Mouse (Mus musculus) hindbrain, embryonic 11.5 days (tissue): ENCODE results near the gene Gan. TPM values are rescaled to one million over a fixed set of nuclear protein-coding genes. Genes with fewer than 3 reads are reported as not detected.

Experiments
- ATAC-seq: fragments of 200-750 bp; cut with Nextera tagmentation; 2 replicates; pipeline ENCODE4 v1.8.0; 2017; ENCODE audit warnings: mild to moderate bottlenecking, moderate TSS enrichment, moderate library complexity; ENCODE audit not compliant: low FRiP score
- DNase-seq: peaks from one replicate; pipeline ENCODE4 v3.0.0-alpha.2; 2015; ENCODE audit warnings: low spot score
- H3K27ac ChIP-seq: fragments of 300-500 bp; sonication (generic); 2 replicates; pipeline ENCODE4 v1.5.1; 2014; ENCODE audit warnings: mild to moderate bottlenecking, low read depth, low read length
- H3K27me3 ChIP-seq: fragments of 300-500 bp; sonication (generic); 2 replicates; pipeline ENCODE4 v1.6.1; 2014; ENCODE audit warnings: mild to moderate bottlenecking, low read length, moderate library complexity, mixed read lengths; ENCODE audit not compliant: control insufficient read depth, insufficient read depth
- H3K36me3 ChIP-seq: fragments of 300-500 bp; sonication (generic); 2 replicates; pipeline ENCODE4 v1.6.1; 2014; ENCODE audit warnings: mild to moderate bottlenecking, low read length, moderate library complexity, mixed read lengths; ENCODE audit not compliant: control insufficient read depth, insufficient read depth
- H3K4me1 ChIP-seq: fragments of 300-500 bp; sonication (generic); replicated peaks from 2 replicates; pipeline ENCODE4 v1.6.1; 2014; ENCODE audit warnings: low read length, mixed read lengths; ENCODE audit not compliant: control insufficient read depth, insufficient read depth
- H3K4me2 ChIP-seq: fragments of 300-500 bp; sonication (generic); replicated peaks from 2 replicates; pipeline ENCODE4 v1.6.1; 2014; ENCODE audit warnings: mild to moderate bottlenecking, low read depth, low read length
- H3K4me3 ChIP-seq: fragments of 300-500 bp; sonication (generic); 2 replicates; pipeline ENCODE4 v1.5.1; 2014; ENCODE audit warnings: low read depth, low read length
- H3K9ac ChIP-seq: fragments of 300-500 bp; sonication (generic); 2 replicates; pipeline ENCODE4 v1.6.1; 2014; ENCODE audit warnings: low read depth, low read length
- H3K9me3 ChIP-seq: fragments of 300-500 bp; sonication (generic); 2 replicates; pipeline ENCODE4 v1.6.1; 2016; ENCODE audit warnings: low read length; ENCODE audit not compliant: control insufficient read depth
- WGBS: fragments of 180-500 bp; shearing (Covaris S2); extraction: QIAGEN DNeasy Blood & Tissue Kit; methylation state at CpG from one replicate; pipeline ENCODE4 v1.1.7; 2014; 5-methylcytosine and 5-hydroxymethylcytosine counted together
- polyA plus RNA-seq: library from polyadenylated mRNA; unstranded; fragments of >200 nt; fragmentation: Nextera tagmentation; extraction: Ambion mirVana; gene quantifications from 2 replicates; pipeline ENCODE4 v1.2.1, GENCODE M21; 2014

The Gan gene
- polyA plus RNA-seq, 1 experiment from 2014 or later: 3.2 TPM

GRCm38 (mm10) chr8:117137357-117137756 is 20.6 kb upstream of the Gan start:
- no peak overlapping the region for H3K9ac ChIP-seq
- no peaks in the 10 kb centered on the region for H3K27me3 ChIP-seq
- no peaks in the 10 kb centered on the region for H3K4me1 ChIP-seq
- ATAC-seq (no peak), DNase-seq (no peak)
- no peak overlapping the region for H3K4me2 ChIP-seq
- 65% methylated on average over 11 of the region's 11 CpGs for WGBS
- no peaks in the 10 kb centered on the region for H3K9me3 ChIP-seq
- no peaks in the 10 kb centered on the region for H3K36me3 ChIP-seq
- no peak overlapping the region for H3K27ac ChIP-seq
- H3K4me3 ChIP-seq: no peak overlapping the region

DNA sequence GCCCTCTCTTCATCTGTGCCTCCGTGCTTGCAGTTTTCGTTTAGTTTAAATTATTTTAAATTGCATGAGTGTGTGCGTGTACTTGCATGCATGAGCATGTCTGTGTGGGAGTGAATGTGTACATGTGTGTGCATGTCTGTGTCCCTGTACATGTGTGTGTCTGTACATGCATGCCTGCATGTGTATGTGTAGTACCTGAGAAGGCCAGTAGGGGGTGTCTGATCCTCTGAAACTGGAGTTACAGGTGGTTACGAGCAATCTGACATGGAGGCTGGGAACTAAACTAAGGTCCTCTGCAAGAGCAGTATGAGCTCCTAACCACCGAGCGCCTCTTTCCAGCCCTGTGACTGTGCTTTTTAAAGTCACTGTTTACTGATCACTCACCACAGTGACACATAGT is 9.4 kb upstream of the Gan start:
- Histone ChIP-seq H3K27ac (no peak overlapping the region), H3K27me3 (no peaks in the 10 kb centered on the region), H3K36me3 (no peaks in the 10 kb centered on the region), H3K4me3 (no peak overlapping the region), H3K4me2 (no peak overlapping the region), H3K9me3 (no peaks in the 10 kb centered on the region), H3K9ac (no peak overlapping the region), H3K4me1 (no peaks in the 10 kb centered on the region)
- WGBS: 94% methylated on average over 6 of the region's 6 CpGs
- ATAC-seq: no peak
- no peak for DNase-seq

GRCm38 (mm10) chr8:117156149-117156548 is 1.8 kb upstream of the Gan start:
- ATAC-seq: no peak
- Histone ChIP-seq H3K4me2 (no peak overlapping the region), H3K27ac (no peak overlapping the region), H3K36me3 (no peaks in the 10 kb centered on the region), H3K9ac (no peak overlapping the region), H3K4me3 (no peak overlapping the region), H3K27me3 (no peaks in the 10 kb centered on the region), H3K4me1 (peaks cover 2% of the 10 kb centered on the region; the same call in 1 of the 2 replicates), H3K9me3 (no peaks in the 10 kb centered on the region)
- DNase-seq: no peak
- WGBS: 92% methylated on average over 4 of the region's 4 CpGs

- Histone ChIP-seq H3K27ac (peak overlapping the region; percentile 69), H3K36me3 (no peaks in the 10 kb centered on the region), H3K27me3 (no peaks in the 10 kb centered on the region), H3K4me1 (peaks cover 2% of the 10 kb centered on the region; the same call in 1 of the 2 replicates), H3K4me3 (peak overlapping the region; percentile 79), H3K4me2 (peak overlapping the region; percentile 89), H3K9me3 (no peaks in the 10 kb centered on the region), H3K9ac (peak overlapping the region; percentile 80)
- DNase-seq: peak; percentile 2
- WGBS: 12% methylated on average over 33 of the region's 33 CpGs
- ATAC-seq: peak; percentile 33; the same call in 1 of the 2 replicates
Measured at GRCm38 (mm10) chr8:117156866-117157768, 818 bp upstream of the Gan start.

- ATAC-seq: peak; percentile 94
- WGBS: under 1% methylated on average over 23 of the region's 45 CpGs
Measured at GRCm38 (mm10) chr8:117157769-117158091, 205 bp upstream of the Gan start.

DNA sequence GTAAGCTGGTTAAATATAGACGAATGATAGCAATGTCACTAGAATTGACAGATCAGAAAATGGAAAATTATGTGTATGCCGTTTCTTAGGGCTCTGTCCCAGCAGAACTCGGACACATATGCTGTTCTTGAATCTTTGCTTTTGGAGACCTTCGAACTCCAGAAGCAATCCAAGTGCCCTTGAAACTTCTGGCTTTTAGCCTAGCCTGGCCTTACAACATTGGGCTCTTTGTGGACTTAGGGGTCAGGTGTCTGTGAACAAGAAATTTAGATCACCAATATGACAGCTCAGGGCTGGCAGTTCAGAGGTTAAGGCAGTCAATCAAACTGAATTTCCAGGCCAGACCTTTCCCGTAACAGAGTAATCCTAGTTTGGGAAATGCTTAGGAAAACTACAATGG is 1.1 kb downstream of the Gan start:
- H3K4me1 ChIP-seq: peaks cover 2% of the 10 kb centered on the region; the same call in 1 of the 2 replicates
- ATAC-seq (no peak), DNase-seq (no peak)
- H3K4me3 ChIP-seq: peak overlapping the region; percentile 79
- no peaks in the 10 kb centered on the region for H3K27me3 ChIP-seq
- H3K9ac ChIP-seq: no peak overlapping the region
- H3K4me2 ChIP-seq: peak overlapping the region; percentile 89
- no peaks in the 10 kb centered on the region for H3K9me3 ChIP-seq
- H3K27ac ChIP-seq: no peak overlapping the region
- H3K36me3 ChIP-seq: no peaks in the 10 kb centered on the region
- 68% methylated on average over 5 of the region's 5 CpGs for WGBS

More at GRCm38 (mm10) chr8:117157769-117158091, 205 bp upstream of the Gan start:
- peak; percentile 98 for DNase-seq
- Histone ChIP-seq H3K4me1 (peaks cover 2% of the 10 kb centered on the region; the same call in 1 of the 2 replicates), H3K27me3 (no peaks in the 10 kb centered on the region), H3K27ac (peak overlapping the region; percentile 69), H3K4me2 (peak overlapping the region; percentile 89), H3K9ac (peak overlapping the region; percentile 80), H3K9me3 (no peaks in the 10 kb centered on the region), H3K36me3 (no peaks in the 10 kb centered on the region), H3K4me3 (peak overlapping the region; percentile 79)

- no peak overlapping the region for H3K4me3 ChIP-seq
- no peaks in the 10 kb centered on the region for H3K36me3 ChIP-seq
- DNase-seq (no peak), ATAC-seq (no peak)
- H3K9ac ChIP-seq: no peak overlapping the region
- H3K27ac ChIP-seq: no peak overlapping the region
- H3K4me1 ChIP-seq: no peaks in the 10 kb centered on the region
- 82% methylated on average over 4 of the region's 4 CpGs for WGBS
- H3K4me2 ChIP-seq: no peak overlapping the region
- H3K9me3 ChIP-seq: no peaks in the 10 kb centered on the region
- H3K27me3 ChIP-seq: no peaks in the 10 kb centered on the region
Measured at GRCm38 (mm10) chr8:117164912-117165311, 7.0 kb downstream of the Gan start.

GRCm38 (mm10) chr8:117165542-117165941 is 7.6 kb downstream of the Gan start:
- H3K4me2 ChIP-seq: no peak overlapping the region
- H3K9me3 ChIP-seq: no peaks in the 10 kb centered on the region
- no peak for DNase-seq
- no peak overlapping the region for H3K4me3 ChIP-seq
- ATAC-seq: no peak
- WGBS: 94% methylated on average over 4 of the region's 4 CpGs
- no peaks in the 10 kb centered on the region for H3K36me3 ChIP-seq
- no peaks in the 10 kb centered on the region for H3K4me1 ChIP-seq
- no peak overlapping the region for H3K9ac ChIP-seq
- H3K27ac ChIP-seq: no peak overlapping the region
- no peaks in the 10 kb centered on the region for H3K27me3 ChIP-seq

DNA sequence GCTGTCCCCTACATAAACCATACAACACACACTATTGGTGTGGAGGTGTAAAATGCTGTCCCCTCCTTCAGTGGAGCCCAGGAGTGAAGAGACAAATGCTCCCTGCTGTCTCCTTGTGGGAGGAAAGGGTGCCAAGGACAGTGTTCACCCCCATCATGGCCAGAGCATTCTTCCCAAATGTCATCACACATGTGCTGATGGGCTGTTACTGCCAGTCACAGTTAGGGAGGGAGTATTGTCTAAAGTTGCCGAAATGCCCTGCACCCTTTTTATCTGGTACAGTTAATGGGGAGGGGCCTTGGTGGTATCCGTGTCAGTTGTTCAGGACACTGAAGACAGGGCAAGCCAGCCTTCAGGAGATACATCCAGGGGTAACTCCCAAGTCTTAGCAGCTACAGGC is 8.6 kb downstream of the Gan start:
- no peak for ATAC-seq
- Histone ChIP-seq H3K4me3 (no peak overlapping the region), H3K27ac (no peak overlapping the region), H3K4me2 (no peak overlapping the region), H3K4me1 (no peaks in the 10 kb centered on the region), H3K36me3 (no peaks in the 10 kb centered on the region), H3K9me3 (no peaks in the 10 kb centered on the region), H3K27me3 (no peaks in the 10 kb centered on the region), H3K9ac (no peak overlapping the region)
- DNase-seq: no peak
- WGBS: 95% methylated on average over 2 of the region's 2 CpGs
